Comparison of ENCODE assay signal across 7 mouse cellular contexts in the genomic region with DNA sequence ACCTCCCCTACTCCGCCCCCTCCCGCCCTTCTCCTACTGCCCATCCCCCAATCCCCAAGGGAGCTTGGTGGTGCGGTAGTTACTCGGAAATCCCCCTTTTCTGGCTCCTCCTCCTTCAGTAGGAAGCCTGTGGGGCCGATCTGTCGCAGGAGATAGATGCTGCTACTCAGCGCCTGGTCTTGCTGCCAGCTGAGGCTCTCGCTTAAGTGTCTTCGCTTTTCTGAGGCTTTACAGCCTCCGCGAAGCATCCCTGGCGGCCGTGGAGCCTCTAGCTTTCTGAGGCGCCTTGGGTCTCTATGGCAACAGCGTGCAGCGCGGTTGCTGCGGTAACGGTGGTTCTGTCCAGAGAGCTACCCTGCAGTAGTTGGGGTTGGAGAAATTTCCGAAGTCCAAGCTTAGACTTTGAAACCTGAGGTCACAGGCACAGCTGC. TPM values are rescaled to one million over a fixed set of nuclear protein-coding genes. Genes with fewer than 3 reads are reported as not detected.
DNase-seq lines count a peak whose midpoint lies in the region; ATAC-seq and TF ChIP-seq lines count a peak whose summit lies in the region.

A gene (minus strand): TSS at position 298 of the 431 bp plus-strand sequence.

- H3K4me1 ChIP-seq in hindbrain, postnatal 0 days (ENCODE audit: insufficient read depth, low read length): no peaks in the 10 kb centered on the region

- peak within 1 kb of the TSS; percentile 30; the same call in 1 of the 2 replicates for H3K9ac ChIP-seq in hindbrain, postnatal 0 days (replicated peaks; ENCODE audit: low read length)

- TF ChIP-seq CTCF in hindbrain, postnatal 0 days (IDR thresholded peaks at IDR 0.05; ENCODE audit: low read depth): no peak; the same call in 1 of the 2 replicates

- H3K9me3 ChIP-seq in hindbrain, postnatal 0 days (ENCODE audit: low read length): no peaks in the 10 kb centered on the region

- H3K4me2 ChIP-seq in hindbrain, postnatal 0 days (ENCODE audit: low read depth, low read length): peak within 1 kb of the TSS; percentile 72

- H3K4me3 ChIP-seq in hindbrain, postnatal 0 days (ENCODE audit: low read length): peak within 1 kb of the TSS; percentile 42

- H3K27ac ChIP-seq in hindbrain, postnatal 0 days: peak within 1 kb of the TSS; percentile 32; the same call in 1 of the 2 replicates

- DNase-seq in WW6 (ENCODE audit: low read depth, low spot score): peak; percentile 61
- peak; percentile 30 for DNase-seq in cerebellum, adult 8-10 months
- DNase-seq in forelimb bud, embryonic 11.5 days (ENCODE audit: low read depth, low spot score): peak; percentile 74
- peak; percentile 91 for DNase-seq in hindbrain, postnatal 0 days (ENCODE audit: low spot score)
- DNase-seq in left cerebral cortex, adult 11 months (ENCODE audit: low spot score): peak; percentile 80
- DNase-seq in right cerebral cortex, postnatal 10 days (ENCODE audit: low spot score in 2 of 2): peak; percentile 93 to 95

- peak; percentile 98 for ATAC-seq in hindbrain, postnatal 0 days
- peak; percentile 91 for ATAC-seq in megakaryocyte progenitor cell, adult 5-6 weeks (replicated peaks; ENCODE audit: poor library complexity)

- H3K27me3 ChIP-seq in hindbrain, postnatal 0 days (ENCODE audit: insufficient read depth, low read length): no peaks in the 10 kb centered on the region

- H3K36me3 ChIP-seq in hindbrain, postnatal 0 days (ENCODE audit: insufficient read depth, low read length): no peaks in the 10 kb centered on the region

- WGBS in hindbrain, postnatal 0 days: 1% methylated on average over 20 of the region's 20 CpGs

RNA-seq across cellular contexts. Expression of the gene that starts here (rescaled TPM):
- total RNA-seq in hindbrain, postnatal 0 days (2014; rRNA removed): not detected in 2 replicates
- polyA plus RNA-seq in hindbrain, postnatal 0 days (2015; fragmentation: Nextera tagmentation; extraction: Ambion mirVana): not detected in 2 replicates
- total RNA-seq in megakaryocyte progenitor cell, adult 5-6 weeks (2015): not detected in 2 replicates
- total RNA-seq in megakaryocyte progenitor cell, adult 5-6 weeks (2017): not detected in 2 replicates

Comparison
In these comparisons a context has a peak if more than half of its experiments do, and no peak if none do; other contexts are left out.
1. Peak in every context shown above with its lines: DNase-seq, ATAC-seq, H3K4me3 ChIP-seq and H3K27ac ChIP-seq.
2. Peak in DNase-seq, ATAC-seq, H3K4me3 ChIP-seq, H3K27ac ChIP-seq, H3K9ac ChIP-seq and H3K4me2 ChIP-seq in hindbrain, postnatal 0 days; RNA of the gene not detected or under 1 TPM.
3. Peak in ATAC-seq in megakaryocyte progenitor cell, adult 5-6 weeks; RNA of the gene not detected or under 1 TPM.
4. DNase-seq: peak in every context shown above with its lines; median percentile 94 in right cerebral cortex, postnatal 10 days; 91 in hindbrain, postnatal 0 days; 80 in left cerebral cortex, adult 11 months; 74 in forelimb bud, embryonic 11.5 days; 61 in WW6; 30 in cerebellum, adult 8-10 months.